Mouse (Mus musculus) embryonic facial prominence, embryonic 11.5 days (tissue): ENCODE data around the gene Hmgb1. TPM values are rescaled to one million over a fixed set of nuclear protein-coding genes. Genes with fewer than 3 reads are reported as not detected.
A peak's percentile ranks its signal among the peaks of the same experiment; 100 is the strongest.

Source experiments
- ATAC-seq: fragments of 200-750 bp; cut with Nextera tagmentation; replicated peaks from 2 replicates; pipeline ENCODE4 v1.8.0; 2017; ENCODE audit warnings: low read depth; ENCODE audit not compliant: insufficient number of reproducible peaks, low FRiP score, low TSS enrichment
- DNase-seq: peaks from one replicate; pipeline ENCODE4 v3.0.0-alpha.2; 2015; ENCODE audit warnings: low spot score
- H3K27ac ChIP-seq: fragments of 300-500 bp; sonication (generic); replicated peaks from 2 replicates; pipeline ENCODE4 v1.5.1; 2014; ENCODE audit warnings: mild to moderate bottlenecking, low read depth, low read length, control low read depth
- H3K27me3 ChIP-seq: fragments of 300-500 bp; sonication (generic); 2 replicates; pipeline ENCODE4 v1.6.1; 2014; ENCODE audit warnings: mild to moderate bottlenecking, low read length, moderate library complexity, mixed read lengths; ENCODE audit not compliant: control insufficient read depth, insufficient read depth
- H3K36me3 ChIP-seq: fragments of 300-500 bp; sonication (generic); replicated peaks from 2 replicates; pipeline ENCODE4 v1.6.1; 2014; ENCODE audit warnings: low read depth, mild to moderate bottlenecking, low read length, moderate library complexity, mixed read lengths; ENCODE audit not compliant: control insufficient read depth, insufficient read depth
- H3K4me1 ChIP-seq: fragments of 300-500 bp; sonication (generic); 2 replicates; pipeline ENCODE4 v1.6.1; 2014; ENCODE audit warnings: low read length, mixed read lengths; ENCODE audit not compliant: control insufficient read depth, insufficient read depth
- H3K4me2 ChIP-seq: fragments of 300-500 bp; sonication (generic); 2 replicates; pipeline ENCODE4 v1.6.1; 2014; ENCODE audit warnings: low read depth, mild to moderate bottlenecking, control low read depth, low read length, moderate library complexity
- H3K4me3 ChIP-seq: fragments of 300-500 bp; sonication (generic); 2 replicates; pipeline ENCODE4 v1.5.1; 2014; ENCODE audit warnings: low read depth, low read length, control low read depth
- H3K9ac ChIP-seq: fragments of 300-500 bp; sonication (generic); replicated peaks from 2 replicates; pipeline ENCODE4 v1.6.1; 2014; ENCODE audit warnings: mild to moderate bottlenecking, control low read depth, low read length
- H3K9me3 ChIP-seq: fragments of 300-500 bp; sonication (generic); replicated peaks from 2 replicates; pipeline ENCODE4 v1.6.1; 2016; ENCODE audit warnings: mild to moderate bottlenecking, low read length, inconsistent platforms, mixed read lengths; ENCODE audit not compliant: control insufficient read depth
- WGBS: fragments of 180-500 bp; shearing (Covaris S2); extraction: QIAGEN DNeasy Blood & Tissue Kit; methylation state at CpG from one replicate; pipeline ENCODE4 v1.1.7; 2014; 5-methylcytosine and 5-hydroxymethylcytosine counted together
- polyA plus RNA-seq: library from polyadenylated mRNA; unstranded; fragments of >200 nt; fragmentation: Nextera tagmentation; extraction: Ambion mirVana; gene quantifications from 2 replicates; pipeline ENCODE4 v1.2.1, GENCODE M21; 2014

The Hmgb1 gene
- polyA plus RNA-seq, 1 experiment from 2014 or later: 2,281 TPM

DNA sequence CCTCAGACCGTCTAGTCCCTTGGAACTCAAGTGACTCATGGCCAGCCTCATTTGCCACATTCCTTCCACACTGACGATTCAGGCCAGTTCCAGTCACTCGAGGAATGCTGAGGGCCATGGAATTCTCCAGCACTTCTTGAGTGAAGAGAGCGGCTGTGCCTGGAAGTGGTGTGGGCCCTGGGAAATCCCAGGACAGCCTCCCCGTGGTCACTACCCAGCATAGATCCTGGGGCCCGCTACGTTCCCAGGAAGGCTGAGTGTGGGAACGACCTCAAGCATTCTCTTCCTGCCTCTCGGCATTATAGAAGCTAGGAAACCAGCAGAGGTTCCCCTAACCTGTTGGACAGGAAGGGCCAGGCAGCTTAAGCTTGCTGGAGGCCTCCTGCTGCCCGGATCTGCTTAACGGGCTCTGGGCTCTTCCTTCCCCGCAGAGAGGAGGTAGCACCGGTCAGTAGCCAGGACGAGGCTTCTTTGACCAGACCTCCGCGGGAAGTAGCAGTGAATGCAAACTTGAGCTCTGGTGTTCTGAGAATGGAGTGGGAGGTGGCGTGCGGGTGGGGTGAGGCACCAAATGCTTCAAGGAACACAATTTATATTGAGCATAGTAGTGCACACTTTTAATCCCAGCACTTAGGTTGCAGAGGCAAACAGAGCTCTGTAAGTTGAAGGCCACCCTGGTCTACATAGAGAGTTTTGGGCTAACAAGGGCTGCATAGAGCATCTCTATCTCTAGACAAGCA is 105.1 kb downstream of the Hmgb1 start:
- H3K4me1 ChIP-seq: no peaks in the 10 kb centered on the region
- H3K27ac ChIP-seq: no peak overlapping the region
- peak overlapping the region; percentile 14 for H3K9ac ChIP-seq
- DNase-seq: peak; percentile 41
- no peaks in the 10 kb centered on the region for H3K27me3 ChIP-seq
- H3K4me2 ChIP-seq: no peak overlapping the region
- H3K9me3 ChIP-seq: no peaks in the 10 kb centered on the region
- H3K4me3 ChIP-seq: no peak overlapping the region
- 12% methylated on average over 18 of the region's 18 CpGs for WGBS
- no peak for ATAC-seq
- H3K36me3 ChIP-seq: no peaks in the 10 kb centered on the region

DNA sequence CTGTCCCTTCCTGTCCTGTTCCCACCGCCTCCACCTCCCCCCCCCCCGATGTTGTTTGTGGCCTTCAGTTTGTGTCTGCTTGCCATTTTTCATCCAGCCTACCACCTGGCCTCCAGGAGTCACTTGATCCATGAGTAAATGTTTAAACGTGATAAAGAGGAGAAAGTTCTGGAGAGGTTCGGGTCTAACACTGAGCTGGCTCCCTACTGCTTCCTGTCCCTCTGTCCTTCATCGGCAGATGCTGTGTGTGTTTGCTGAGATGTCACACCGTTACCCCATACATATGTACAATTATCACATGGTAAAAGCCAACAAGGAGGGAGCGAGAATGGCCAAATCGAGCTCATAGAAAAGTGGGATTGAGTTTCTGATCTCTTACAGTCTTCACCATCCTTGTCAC is 107.2 kb downstream of the Hmgb1 start:
- DNase-seq: no peak
- H3K4me3 ChIP-seq: no peak overlapping the region
- no peaks in the 10 kb centered on the region for H3K27me3 ChIP-seq
- H3K9ac ChIP-seq: no peak overlapping the region
- ATAC-seq: no peak
- H3K27ac ChIP-seq: no peak overlapping the region
- no peaks in the 10 kb centered on the region for H3K4me1 ChIP-seq
- no peaks in the 10 kb centered on the region for H3K36me3 ChIP-seq
- no peaks in the 10 kb centered on the region for H3K9me3 ChIP-seq
- no peak overlapping the region for H3K4me2 ChIP-seq
- 85% methylated on average over 8 of the region's 8 CpGs for WGBS

DNA sequence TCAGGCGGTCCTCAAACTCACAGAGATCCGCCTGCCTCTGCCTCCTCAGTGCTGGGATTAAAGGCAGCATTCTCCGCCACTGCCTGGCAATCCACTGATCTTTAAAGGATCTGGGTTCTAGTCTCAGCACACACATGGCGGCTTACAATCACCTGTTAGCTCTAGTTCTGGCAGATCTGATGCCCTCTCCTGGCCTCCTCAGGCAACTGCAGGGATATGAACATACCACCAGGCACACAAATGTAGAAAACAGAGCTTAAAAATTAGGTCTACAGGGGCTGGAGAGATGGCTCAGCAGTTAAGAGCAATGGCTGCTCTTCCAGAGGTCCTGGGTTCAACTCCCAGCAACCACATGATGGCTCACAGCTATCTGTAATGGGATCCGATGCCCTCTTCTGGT is 112.7 kb downstream of the Hmgb1 start:
- no peak for ATAC-seq
- DNase-seq: no peak
- Histone ChIP-seq H3K9ac (no peak overlapping the region), H3K4me2 (no peak overlapping the region), H3K9me3 (no peaks in the 10 kb centered on the region), H3K27me3 (no peaks in the 10 kb centered on the region), H3K27ac (no peak overlapping the region), H3K36me3 (no peaks in the 10 kb centered on the region), H3K4me1 (no peaks in the 10 kb centered on the region), H3K4me3 (no peak overlapping the region)
- 97% methylated on average over 5 of the region's 5 CpGs for WGBS

- H3K27ac ChIP-seq: no peak overlapping the region
- WGBS: 92% methylated on average over 10 of the region's 10 CpGs
Observed at GRCm38 (mm10) chr5:149068745-149069144, 115.5 kb downstream of the Hmgb1 start.

GRCm38 (mm10) chr5:149068247-149068740 is 116.0 kb downstream of the Hmgb1 start:
- 89% methylated on average over 17 of the region's 17 CpGs for WGBS
- no peak overlapping the region for H3K4me3 ChIP-seq
- no peak for ATAC-seq
- no peak overlapping the region for H3K9ac ChIP-seq
- no peak overlapping the region for H3K4me2 ChIP-seq
- H3K9me3 ChIP-seq: no peaks in the 10 kb centered on the region
- DNase-seq: no peak
- H3K27me3 ChIP-seq: no peaks in the 10 kb centered on the region
- H3K4me1 ChIP-seq: no peaks in the 10 kb centered on the region
- H3K36me3 ChIP-seq: no peaks in the 10 kb centered on the region
- no peak overlapping the region for H3K27ac ChIP-seq

More at GRCm38 (mm10) chr5:149068745-149069144, 115.5 kb downstream of the Hmgb1 start:
- H3K9me3 ChIP-seq: no peaks in the 10 kb centered on the region
- H3K36me3 ChIP-seq: no peaks in the 10 kb centered on the region
- no peaks in the 10 kb centered on the region for H3K27me3 ChIP-seq
- no peak overlapping the region for H3K4me3 ChIP-seq
- no peaks in the 10 kb centered on the region for H3K4me1 ChIP-seq
- H3K9ac ChIP-seq: no peak overlapping the region
- DNase-seq (no peak), ATAC-seq (no peak)
- H3K4me2 ChIP-seq: no peak overlapping the region

DNA sequence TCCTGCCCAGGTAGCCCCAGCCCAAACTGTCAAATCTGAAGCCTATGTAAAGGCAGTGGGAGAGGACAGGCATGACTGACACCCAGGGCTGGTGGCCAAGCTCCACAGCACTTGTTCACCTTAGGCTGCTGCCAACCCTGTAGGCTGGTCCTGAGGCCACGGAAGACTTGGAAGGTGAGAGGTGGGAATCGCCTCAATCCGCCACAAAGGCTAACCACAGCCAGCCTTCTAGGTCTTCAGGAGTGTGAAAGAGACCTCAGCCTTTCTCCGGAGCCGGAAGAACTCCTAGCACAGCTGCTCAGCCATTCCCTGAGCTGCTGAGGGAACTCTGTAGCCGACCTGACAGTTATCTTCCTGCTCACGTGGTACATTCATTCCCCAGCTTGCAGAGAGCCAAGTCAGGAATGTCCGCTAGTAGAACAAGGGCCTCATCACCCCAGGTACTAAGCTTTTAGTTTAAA is 116.8 kb downstream of the Hmgb1 start:
- Histone ChIP-seq H3K27me3 (no peaks in the 10 kb centered on the region), H3K9me3 (no peaks in the 10 kb centered on the region), H3K9ac (no peak overlapping the region), H3K4me3 (no peak overlapping the region), H3K27ac (no peak overlapping the region), H3K4me2 (no peak overlapping the region), H3K36me3 (no peaks in the 10 kb centered on the region), H3K4me1 (no peaks in the 10 kb centered on the region)
- ATAC-seq (no peak), DNase-seq (no peak)
- 65% methylated on average over 8 of the region's 8 CpGs for WGBS

GRCm38 (mm10) chr5:149062833-149063232 is 121.5 kb downstream of the Hmgb1 start:
- DNase-seq: no peak
- H3K4me2 ChIP-seq: no peak overlapping the region
- H3K36me3 ChIP-seq: no peaks in the 10 kb centered on the region
- H3K4me1 ChIP-seq: no peaks in the 10 kb centered on the region
- H3K9me3 ChIP-seq: no peaks in the 10 kb centered on the region
- ATAC-seq: no peak
- H3K4me3 ChIP-seq: no peak overlapping the region
- H3K27me3 ChIP-seq: no peaks in the 10 kb centered on the region
- H3K27ac ChIP-seq: no peak overlapping the region
- no peak overlapping the region for H3K9ac ChIP-seq
- 71% methylated on average over 1 of the region's 1 CpGs for WGBS

- Histone ChIP-seq H3K27ac (peak overlapping the region; percentile 100), H3K27me3 (no peaks in the 10 kb centered on the region), H3K4me1 (no peaks in the 10 kb centered on the region), H3K9me3 (no peaks in the 10 kb centered on the region), H3K36me3 (no peaks in the 10 kb centered on the region; the same call in none of the 2 replicates), H3K9ac (peak overlapping the region; percentile 100), H3K4me3 (peak overlapping the region; percentile 91), H3K4me2 (peak overlapping the region; percentile 94)
- DNase-seq (peak; percentile 64), ATAC-seq (peak; percentile 53)
- WGBS: 1% methylated on average over 32 of the region's 34 CpGs
Observed at GRCm38 (mm10) chr5:149053352-149054168, 130.7 kb downstream of the Hmgb1 start.
